Mouse (Mus musculus): ENCODE data around the gene Luc7l2. TPM values are rescaled to one million over a fixed set of nuclear protein-coding genes. Genes with fewer than 3 reads are reported as not detected.

Luc7l2 gene
- polyA plus RNA-seq (2012; ENCODE audit: insufficient read depth, insufficient read length, missing spikeins): 204 and 243 TPM in 2 replicates

- peaks cover 7% of the 10 kb centered on the region for H3K4me1 ChIP-seq (ENCODE audit: control insufficient read depth, insufficient read depth, low read length)
- peak within 1 kb of the TSS; percentile 91 for H3K4me3 ChIP-seq (ENCODE audit: insufficient read depth, low read length)
- H3K27ac ChIP-seq (ENCODE audit: insufficient read depth, low read depth, low read length): peak within 1 kb of the TSS; percentile 97
- TF ChIP-seq CTCF (IDR thresholded peaks at IDR 0.05; ENCODE audit: low read depth, low read length): no peak
- peak; percentile 63; the same call in 1 of the 2 replicates for TF ChIP-seq POLR2A (IDR thresholded peaks at IDR 0.05; ENCODE audit: borderline replicate concordance, low read depth, low read length)
Observed at GRCm38 (mm10) chr6:38551062-38551988, at the start of gene Luc7l2. TSS of gene Luc7l2 (plus strand) at chr6:38551334.

- no peak overlapping the region for H3K4me3 ChIP-seq (ENCODE audit: insufficient read depth, low read length)
- TF ChIP-seq CTCF (IDR thresholded peaks at IDR 0.05; ENCODE audit: low read depth, low read length): no peak
- TF ChIP-seq POLR2A (IDR thresholded peaks at IDR 0.05; ENCODE audit: borderline replicate concordance, low read depth, low read length): no peak
- H3K4me1 ChIP-seq (ENCODE audit: control insufficient read depth, insufficient read depth, low read length): peaks cover 2% of the 10 kb centered on the region; the same call in 1 of the 2 replicates
- H3K27ac ChIP-seq (ENCODE audit: insufficient read depth, low read depth, low read length): no peak overlapping the region
Observed at GRCm38 (mm10) chr6:38512096-38512495, 39.0 kb upstream of the Luc7l2 start.

GRCm38 (mm10) chr6:38512830-38513229 is 38.3 kb upstream of the Luc7l2 start:
- no peaks in the 10 kb centered on the region for H3K4me1 ChIP-seq (ENCODE audit: control insufficient read depth, insufficient read depth, low read length)
- no peak for TF ChIP-seq POLR2A (IDR thresholded peaks at IDR 0.05; ENCODE audit: borderline replicate concordance, low read depth, low read length)
- no peak for TF ChIP-seq CTCF (IDR thresholded peaks at IDR 0.05; ENCODE audit: low read depth, low read length)

GRCm38 (mm10) chr6:38515201-38515600 is 35.9 kb upstream of the Luc7l2 start:
- H3K4me3 ChIP-seq (ENCODE audit: insufficient read depth, low read length): no peak overlapping the region
- no peaks in the 10 kb centered on the region for H3K4me1 ChIP-seq (ENCODE audit: control insufficient read depth, insufficient read depth, low read length)
- no peak overlapping the region for H3K27ac ChIP-seq (ENCODE audit: insufficient read depth, low read depth, low read length)
- TF ChIP-seq POLR2A (IDR thresholded peaks at IDR 0.05; ENCODE audit: borderline replicate concordance, low read depth, low read length) (no peak), CTCF (IDR thresholded peaks at IDR 0.05; ENCODE audit: low read depth, low read length) (no peak)

More at GRCm38 (mm10) chr6:38512830-38513229, 38.3 kb upstream of the Luc7l2 start:
- Histone ChIP-seq H3K27ac (ENCODE audit: insufficient read depth, low read depth, low read length) (no peak overlapping the region), H3K4me3 (ENCODE audit: insufficient read depth, low read length) (no peak overlapping the region)

- no peaks in the 10 kb centered on the region for H3K4me1 ChIP-seq (ENCODE audit: control insufficient read depth, insufficient read depth, low read length)
- no peak overlapping the region for H3K4me3 ChIP-seq (ENCODE audit: insufficient read depth, low read length)
- H3K27ac ChIP-seq (ENCODE audit: insufficient read depth, low read depth, low read length): no peak overlapping the region
- TF ChIP-seq POLR2A (IDR thresholded peaks at IDR 0.05; ENCODE audit: borderline replicate concordance, low read depth, low read length): no peak
- TF ChIP-seq CTCF (IDR thresholded peaks at IDR 0.05; ENCODE audit: low read depth, low read length): no peak
Observed at GRCm38 (mm10) chr6:38523851-38524250, 27.3 kb upstream of the Luc7l2 start.

GRCm38 (mm10) chr6:38531211-38531820 is 19.8 kb upstream of the Luc7l2 start:
- H3K27ac ChIP-seq (ENCODE audit: insufficient read depth, low read depth, low read length): 0 out of 2 replicates have a peak overlapping the region, but pooled peaks have one; percentile 11
- H3K4me1 ChIP-seq (ENCODE audit: control insufficient read depth, insufficient read depth, low read length): peaks cover 10% of the 10 kb centered on the region
- TF ChIP-seq POLR2A (IDR thresholded peaks at IDR 0.05; ENCODE audit: borderline replicate concordance, low read depth, low read length) (no peak), CTCF (IDR thresholded peaks at IDR 0.05; ENCODE audit: low read depth, low read length) (peak; percentile 16; the same call in 1 of the 2 replicates)
- H3K4me3 ChIP-seq (ENCODE audit: insufficient read depth, low read length): no peak overlapping the region

GRCm38 (mm10) chr6:38532500-38533420 is 18.4 kb upstream of the Luc7l2 start:
- peak overlapping the region; percentile 62 for H3K4me3 ChIP-seq (ENCODE audit: insufficient read depth, low read length)
- peaks cover 10% of the 10 kb centered on the region for H3K4me1 ChIP-seq (ENCODE audit: control insufficient read depth, insufficient read depth, low read length)
- H3K27ac ChIP-seq (ENCODE audit: insufficient read depth, low read depth, low read length): peak overlapping the region; percentile 87
- no peak for TF ChIP-seq POLR2A (IDR thresholded peaks at IDR 0.05; ENCODE audit: borderline replicate concordance, low read depth, low read length)
- no peak for TF ChIP-seq CTCF (IDR thresholded peaks at IDR 0.05; ENCODE audit: low read depth, low read length)

- H3K27ac ChIP-seq (ENCODE audit: insufficient read depth, low read depth, low read length): peak within 1 kb of the TSS; percentile 87
- H3K4me3 ChIP-seq (ENCODE audit: insufficient read depth, low read length): peak within 1 kb of the TSS; percentile 95
- H3K4me1 ChIP-seq (ENCODE audit: control insufficient read depth, insufficient read depth, low read length): peaks cover 10% of the 10 kb centered on the region
- TF ChIP-seq CTCF (IDR thresholded peaks at IDR 0.05; ENCODE audit: low read depth, low read length) (no peak), POLR2A (IDR thresholded peaks at IDR 0.05; ENCODE audit: borderline replicate concordance, low read depth, low read length) (no peak)
Observed at GRCm38 (mm10) chr6:38533428-38534405, 17.4 kb upstream of the Luc7l2 start, which contains the start of gene Fmc1. TSS of gene Fmc1 (plus strand) at chr6:38533502.

Measured in bone marrow macrophage, adult 2 months (primary cell).